Mouse (Mus musculus): ENCODE data around the gene Hist3h2ba. TPM values are rescaled to one million over a fixed set of nuclear protein-coding genes. Genes with fewer than 3 reads are reported as not detected.

Gene Hist3h2ba
- total and polyA plus RNA-seq, 3 experiments: 6.0 to 23.2 TPM; not detected in 1

DNA sequence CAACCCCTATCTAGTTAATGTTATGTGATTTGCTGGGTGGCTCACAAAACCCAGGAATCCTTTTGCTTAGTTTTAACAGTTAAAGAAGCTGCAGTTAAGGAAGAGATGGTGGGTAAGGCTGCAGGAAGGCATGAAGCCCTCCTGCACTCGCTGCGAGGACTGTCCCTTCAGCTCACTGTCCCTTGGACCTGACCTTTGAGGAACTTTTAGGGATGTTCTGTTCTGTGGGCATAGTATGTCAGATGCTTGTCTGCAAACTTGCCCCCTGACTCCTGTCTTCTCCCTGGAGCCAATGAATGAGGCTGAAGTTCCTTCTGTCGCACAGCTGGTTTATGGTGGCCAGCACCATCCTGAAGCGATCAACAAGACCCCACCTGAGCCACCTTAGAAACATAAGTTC, 40.4 kb downstream of the Hist3h2ba start:
- no peak for TF ChIP-seq GATA2 (IDR thresholded peaks at IDR 0.05; ENCODE audit: borderline replicate concordance, low read depth, low read length)
- TF ChIP-seq POLR2AphosphoS5 (IDR thresholded peaks at IDR 0.05; ENCODE audit: insufficient replicate concordance, low read depth, low read length): no peak
- no peak for TF ChIP-seq GATA1 (IDR thresholded peaks at IDR 0.05; ENCODE audit: borderline replicate concordance, low read length)
- no peak for TF ChIP-seq TAL1 (conservative IDR thresholded peaks at IDR 0.05; ENCODE audit: low read depth, low read length)
- no peak for TF ChIP-seq CTCF (IDR thresholded peaks at IDR 0.05; ENCODE audit: low read depth, low read length)
- Histone ChIP-seq H3K4me1 (ENCODE audit: insufficient read depth, low read depth, low read length) (peaks cover 82% of the 10 kb centered on the region), H3K4me3 (ENCODE audit: low read depth, low read length) (no peak overlapping the region), H3K9me3 (replicated peaks) (no peaks in the 10 kb centered on the region), H3K27me3 (ENCODE audit: insufficient read depth, low read length) (peaks cover 1% of the 10 kb centered on the region; the same call in 1 of the 2 replicates), H3K36me3 (replicated peaks) (peaks cover 80% of the 10 kb centered on the region)
- ATAC-seq (ENCODE audit: extremely low read depth, insufficient number of reproducible peaks, low FRiP score, poor library complexity, severe bottlenecking) (no peak), DNase-seq (ENCODE audit: low spot score) (no peak)

DNA sequence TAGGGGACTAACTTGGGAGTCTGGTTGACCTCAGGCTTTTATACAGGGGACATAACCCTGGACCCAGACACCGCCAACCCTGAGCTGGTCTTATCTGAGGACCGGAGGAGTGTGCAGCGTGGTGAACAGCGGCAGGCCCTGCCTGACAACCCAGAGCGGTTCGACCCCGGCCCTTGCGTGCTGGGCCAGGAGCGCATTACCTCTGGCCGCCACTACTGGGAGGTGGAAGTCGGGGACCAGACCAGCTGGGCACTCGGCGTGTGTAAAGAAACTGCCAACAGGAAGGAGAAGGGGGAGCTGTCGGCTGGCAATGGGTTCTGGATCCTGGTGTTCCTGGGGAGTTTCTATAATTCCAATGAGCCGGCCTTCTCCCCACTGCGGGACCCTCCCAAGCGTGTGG, 41.4 kb downstream of the Hist3h2ba start:
- peaks cover 5% of the 10 kb centered on the region; the same call in 1 of the 2 replicates for H3K27me3 ChIP-seq (ENCODE audit: insufficient read depth, low read length)
- ATAC-seq (ENCODE audit: extremely low read depth, insufficient number of reproducible peaks, low FRiP score, poor library complexity, severe bottlenecking) (no peak), DNase-seq (ENCODE audit: low spot score) (no peak)
- H3K4me1 ChIP-seq (ENCODE audit: insufficient read depth, low read depth, low read length): peaks cover 82% of the 10 kb centered on the region
- no peak overlapping the region; the same call in 1 of the 2 replicates for H3K4me3 ChIP-seq (ENCODE audit: low read depth, low read length)
- H3K9me3 ChIP-seq (replicated peaks): no peaks in the 10 kb centered on the region
- peaks cover 71% of the 10 kb centered on the region for H3K36me3 ChIP-seq (replicated peaks)
- TF ChIP-seq GATA2 (IDR thresholded peaks at IDR 0.05; ENCODE audit: borderline replicate concordance, low read depth, low read length) (no peak), POLR2AphosphoS5 (IDR thresholded peaks at IDR 0.05; ENCODE audit: insufficient replicate concordance, low read depth, low read length) (0 out of 2 replicates have a peak, but pooled peaks have one; percentile 19), TAL1 (conservative IDR thresholded peaks at IDR 0.05; ENCODE audit: low read depth, low read length) (no peak), GATA1 (IDR thresholded peaks at IDR 0.05; ENCODE audit: borderline replicate concordance, low read length) (no peak)

DNA sequence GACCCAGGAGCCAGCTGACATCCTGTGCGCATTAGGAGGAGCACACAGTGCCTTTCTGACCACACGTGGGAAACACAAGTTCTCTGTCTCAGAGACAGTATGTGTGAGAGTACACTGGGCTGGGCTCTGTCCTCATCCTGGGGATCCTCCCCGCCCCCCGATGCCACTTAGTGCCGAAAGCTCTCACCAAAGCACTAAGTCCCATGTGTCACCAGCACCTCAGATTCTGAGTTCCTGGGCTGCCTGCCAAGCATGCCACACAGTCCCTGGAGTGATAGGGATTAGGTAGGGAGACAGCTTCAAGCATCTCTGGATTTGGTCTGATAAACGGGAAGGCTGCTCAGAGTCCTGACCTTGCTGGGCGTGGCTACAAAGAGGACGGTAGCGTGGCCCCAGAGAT, 42.1 kb downstream of the Hist3h2ba start:
- DNase-seq (ENCODE audit: low spot score) (no peak), ATAC-seq (ENCODE audit: extremely low read depth, insufficient number of reproducible peaks, low FRiP score, poor library complexity, severe bottlenecking) (no peak)
- Histone ChIP-seq H3K9me3 (replicated peaks) (no peaks in the 10 kb centered on the region), H3K4me1 (ENCODE audit: insufficient read depth, low read depth, low read length) (peaks cover 82% of the 10 kb centered on the region), H3K27me3 (ENCODE audit: insufficient read depth, low read length) (peaks cover 10% of the 10 kb centered on the region; the same call in 1 of the 2 replicates), H3K4me3 (ENCODE audit: low read depth, low read length) (no peak overlapping the region), H3K36me3 (replicated peaks) (peaks cover 64% of the 10 kb centered on the region)
- TF ChIP-seq GATA1 (IDR thresholded peaks at IDR 0.05; ENCODE audit: borderline replicate concordance, low read length) (no peak), TAL1 (conservative IDR thresholded peaks at IDR 0.05; ENCODE audit: low read depth, low read length) (no peak), POLR2AphosphoS5 (IDR thresholded peaks at IDR 0.05; ENCODE audit: insufficient replicate concordance, low read depth, low read length) (no peak), GATA2 (IDR thresholded peaks at IDR 0.05; ENCODE audit: borderline replicate concordance, low read depth, low read length) (no peak), CTCF (IDR thresholded peaks at IDR 0.05; ENCODE audit: low read depth, low read length) (no peak)

DNA sequence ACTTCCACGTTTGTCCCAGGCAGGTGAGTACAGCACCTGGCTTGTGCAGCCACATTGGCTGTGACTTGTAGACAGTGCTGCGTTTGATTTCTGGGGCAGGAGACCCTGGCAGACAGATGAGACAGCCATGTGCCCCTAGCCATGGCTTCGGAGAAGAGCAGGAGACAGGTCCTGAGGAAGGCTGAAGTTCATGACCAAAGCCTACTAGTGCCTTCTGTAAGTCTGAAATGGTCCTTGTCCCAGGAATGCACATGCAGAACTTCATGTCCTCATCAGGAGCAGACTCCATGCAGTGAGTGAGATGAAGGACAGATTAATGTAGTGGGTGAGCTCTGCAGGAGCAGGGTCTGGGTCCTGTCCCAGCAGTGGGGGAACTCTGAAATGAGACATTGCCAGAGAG, 43.2 kb downstream of the Hist3h2ba start:
- DNase-seq (ENCODE audit: low spot score) (no peak), ATAC-seq (ENCODE audit: extremely low read depth, insufficient number of reproducible peaks, low FRiP score, poor library complexity, severe bottlenecking) (no peak)
- peaks cover 53% of the 10 kb centered on the region for H3K36me3 ChIP-seq (replicated peaks)
- peaks cover 79% of the 10 kb centered on the region for H3K4me1 ChIP-seq (ENCODE audit: insufficient read depth, low read depth, low read length)
- TF ChIP-seq CTCF (IDR thresholded peaks at IDR 0.05; ENCODE audit: low read depth, low read length) (no peak), GATA1 (IDR thresholded peaks at IDR 0.05; ENCODE audit: borderline replicate concordance, low read length) (no peak), TAL1 (conservative IDR thresholded peaks at IDR 0.05; ENCODE audit: low read depth, low read length) (no peak), POLR2AphosphoS5 (IDR thresholded peaks at IDR 0.05; ENCODE audit: insufficient replicate concordance, low read depth, low read length) (no peak; the same call in 1 of the 2 replicates), GATA2 (IDR thresholded peaks at IDR 0.05; ENCODE audit: borderline replicate concordance, low read depth, low read length) (no peak)
- H3K9me3 ChIP-seq (replicated peaks): no peaks in the 10 kb centered on the region
- peaks cover 19% of the 10 kb centered on the region for H3K27me3 ChIP-seq (ENCODE audit: insufficient read depth, low read length)
- H3K4me3 ChIP-seq (ENCODE audit: low read depth, low read length): no peak overlapping the region

DNA sequence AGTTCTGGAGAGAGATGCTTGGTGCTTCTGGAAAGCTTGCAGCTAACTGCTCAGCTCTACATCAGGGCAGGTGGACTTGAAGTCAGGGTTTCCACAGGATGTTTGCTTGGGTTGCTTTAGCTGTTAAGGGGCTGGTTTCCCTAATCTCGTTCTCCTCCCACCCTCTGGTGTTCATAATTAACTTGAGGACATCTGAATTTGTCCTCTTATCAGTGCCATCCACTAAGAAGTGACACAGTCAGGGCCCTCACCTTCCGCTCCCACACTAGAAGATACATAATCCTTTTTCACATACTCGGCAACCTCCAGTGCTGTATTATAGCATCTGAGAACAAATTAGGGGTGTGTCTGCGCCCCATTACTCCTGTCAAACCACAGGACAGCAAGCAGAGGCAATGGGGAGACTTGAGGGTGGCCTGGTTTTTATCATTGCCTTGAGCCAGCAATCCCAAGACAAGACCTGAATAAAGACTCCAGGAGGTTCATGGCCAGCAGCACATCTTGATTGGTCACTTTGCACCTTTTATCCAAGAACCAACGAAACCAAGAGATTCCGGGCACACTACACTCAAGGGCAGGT, 44.5 kb downstream of the Hist3h2ba start:
- Histone ChIP-seq H3K36me3 (replicated peaks) (peaks cover 40% of the 10 kb centered on the region), H3K27me3 (ENCODE audit: insufficient read depth, low read length) (peaks cover 31% of the 10 kb centered on the region), H3K9me3 (replicated peaks) (no peaks in the 10 kb centered on the region), H3K4me1 (ENCODE audit: insufficient read depth, low read depth, low read length) (peaks cover 75% of the 10 kb centered on the region), H3K4me3 (ENCODE audit: low read depth, low read length) (no peak overlapping the region)
- no peak for DNase-seq (ENCODE audit: low spot score)
- peak; percentile 69 for ATAC-seq (ENCODE audit: extremely low read depth, insufficient number of reproducible peaks, low FRiP score, poor library complexity, severe bottlenecking)
- TF ChIP-seq CTCF (IDR thresholded peaks at IDR 0.05; ENCODE audit: low read depth, low read length) (no peak), GATA1 (IDR thresholded peaks at IDR 0.05; ENCODE audit: borderline replicate concordance, low read length) (no peak), GATA2 (IDR thresholded peaks at IDR 0.05; ENCODE audit: borderline replicate concordance, low read depth, low read length) (no peak), TAL1 (conservative IDR thresholded peaks at IDR 0.05; ENCODE audit: low read depth, low read length) (no peak), POLR2AphosphoS5 (IDR thresholded peaks at IDR 0.05; ENCODE audit: insufficient replicate concordance, low read depth, low read length) (no peak)

DNA sequence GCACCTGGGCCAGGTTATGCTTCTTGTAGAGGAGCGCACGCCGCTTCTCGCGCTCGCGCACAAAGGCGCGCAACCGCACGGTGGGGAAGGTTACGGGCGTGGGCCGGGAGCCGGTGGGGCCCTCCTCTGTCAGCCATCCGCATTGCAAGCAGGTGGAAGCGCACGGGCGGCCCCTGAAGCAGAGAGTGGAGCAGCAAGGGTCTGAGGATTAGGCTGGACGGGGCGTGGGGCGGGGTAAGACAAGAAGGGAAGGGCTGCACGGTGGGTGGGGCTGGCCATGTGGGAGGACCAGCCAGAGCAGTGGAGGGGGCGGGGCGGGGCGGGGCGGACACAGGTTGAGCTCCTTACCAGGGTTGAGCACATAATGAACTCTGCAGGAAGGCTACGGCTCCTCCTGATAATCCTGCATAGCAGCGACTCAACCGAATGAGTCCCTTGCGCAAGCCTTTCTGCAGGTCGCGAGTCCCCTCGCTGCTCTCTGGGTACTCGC, 45.7 kb downstream of the Hist3h2ba start:
- ATAC-seq (ENCODE audit: extremely low read depth, insufficient number of reproducible peaks, low FRiP score, poor library complexity, severe bottlenecking) (no peak), DNase-seq (ENCODE audit: low spot score) (no peak)
- TF ChIP-seq CTCF (IDR thresholded peaks at IDR 0.05; ENCODE audit: low read depth, low read length) (no peak), GATA2 (IDR thresholded peaks at IDR 0.05; ENCODE audit: borderline replicate concordance, low read depth, low read length) (no peak), POLR2AphosphoS5 (IDR thresholded peaks at IDR 0.05; ENCODE audit: insufficient replicate concordance, low read depth, low read length) (no peak), GATA1 (IDR thresholded peaks at IDR 0.05; ENCODE audit: borderline replicate concordance, low read length) (no peak), TAL1 (conservative IDR thresholded peaks at IDR 0.05; ENCODE audit: low read depth, low read length) (no peak)
- Histone ChIP-seq H3K36me3 (replicated peaks) (peaks cover 28% of the 10 kb centered on the region), H3K4me1 (ENCODE audit: insufficient read depth, low read depth, low read length) (peaks cover 81% of the 10 kb centered on the region), H3K9me3 (replicated peaks) (no peaks in the 10 kb centered on the region), H3K4me3 (ENCODE audit: low read depth, low read length) (peak overlapping the region; percentile 35; the same call in 1 of the 2 replicates), H3K27me3 (ENCODE audit: insufficient read depth, low read length) (peaks cover 41% of the 10 kb centered on the region)

Data from G1E (cell line).